Mouse (Mus musculus): ENCODE data around the gene Ahcyl2. TPM values are rescaled to one million over a fixed set of nuclear protein-coding genes. Genes with fewer than 3 reads are reported as not detected.

Gene Ahcyl2
- polyA plus RNA-seq, 1 experiment from 2014 or later: 54.6 TPM

DNA sequence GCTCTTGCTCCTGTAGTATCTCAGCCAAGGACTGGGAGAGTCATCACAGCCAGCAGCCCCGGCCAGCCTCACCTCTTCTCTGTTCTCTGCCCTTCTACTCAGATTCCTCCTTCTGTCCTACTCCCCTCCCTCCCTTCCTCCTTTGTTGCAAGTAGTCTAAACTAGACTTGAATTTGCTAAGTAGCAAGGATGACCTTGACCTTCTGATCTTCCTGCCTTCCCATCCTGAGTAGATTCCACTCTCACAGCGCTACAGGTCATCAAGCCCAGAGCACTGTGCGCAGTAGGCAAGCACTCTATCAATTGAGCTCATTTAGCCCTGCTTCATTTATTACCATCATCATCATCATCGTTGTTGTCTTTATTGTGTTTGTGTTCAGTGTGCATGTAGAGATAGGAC is 65.3 kb downstream of the Ahcyl2 start:
- DNase-seq (ENCODE audit: low spot score) (no peak), ATAC-seq (ENCODE audit: low FRiP score, low TSS enrichment) (no peak)
- H3K9me3 ChIP-seq (ENCODE audit: control insufficient read depth, low read length): no peaks in the 10 kb centered on the region
- no peak overlapping the region for H3K27ac ChIP-seq (replicated peaks)
- TF ChIP-seq EP300 (optimal IDR thresholded peaks at IDR 0.05) (no peak), CTCF (IDR thresholded peaks at IDR 0.05; ENCODE audit: low read depth) (no peak)
- no peaks in the 10 kb centered on the region for H3K4me1 ChIP-seq (replicated peaks; ENCODE audit: control insufficient read depth, insufficient read depth)
- 80% methylated on average over 4 of the region's 4 CpGs for WGBS
- no peak overlapping the region for H3K4me3 ChIP-seq (ENCODE audit: low read depth, low read length)
- no peaks in the 10 kb centered on the region for H3K27me3 ChIP-seq (ENCODE audit: control insufficient read depth, insufficient read depth, low read length)
- no peak overlapping the region for H3K4me2 ChIP-seq (replicated peaks; ENCODE audit: low read depth)
- H3K36me3 ChIP-seq (ENCODE audit: control insufficient read depth, insufficient read depth, low read length): no peaks in the 10 kb centered on the region
- H3K9ac ChIP-seq (ENCODE audit: low read length): no peak overlapping the region

- Histone ChIP-seq H3K9ac (ENCODE audit: low read length) (no peak overlapping the region), H3K27ac (replicated peaks) (no peak overlapping the region), H3K4me3 (ENCODE audit: low read depth, low read length) (no peak overlapping the region), H3K27me3 (ENCODE audit: control insufficient read depth, insufficient read depth, low read length) (no peaks in the 10 kb centered on the region), H3K9me3 (ENCODE audit: control insufficient read depth, low read length) (no peaks in the 10 kb centered on the region), H3K4me1 (replicated peaks; ENCODE audit: control insufficient read depth, insufficient read depth) (no peaks in the 10 kb centered on the region), H3K4me2 (replicated peaks; ENCODE audit: low read depth) (no peak overlapping the region), H3K36me3 (ENCODE audit: control insufficient read depth, insufficient read depth, low read length) (no peaks in the 10 kb centered on the region)
- TF ChIP-seq EP300 (optimal IDR thresholded peaks at IDR 0.05): no peak
- TF ChIP-seq CTCF (IDR thresholded peaks at IDR 0.05; ENCODE audit: low read depth): peak; percentile 75
- ATAC-seq (ENCODE audit: low FRiP score, low TSS enrichment) (0 out of 2 replicates have a peak, but pooled peaks have one; percentile 53), DNase-seq (ENCODE audit: low spot score) (no peak)
- 47% methylated on average over 4 of the region's 4 CpGs for WGBS
Observed at GRCm38 (mm10) chr6:29833568-29834255, 65.9 kb downstream of the Ahcyl2 start.

- Histone ChIP-seq H3K27ac (replicated peaks) (0 out of 2 replicates have a peak overlapping the region, but pooled peaks have one; percentile 18), H3K9me3 (ENCODE audit: control insufficient read depth, low read length) (no peaks in the 10 kb centered on the region), H3K4me3 (ENCODE audit: low read depth, low read length) (no peak overlapping the region), H3K27me3 (ENCODE audit: control insufficient read depth, insufficient read depth, low read length) (no peaks in the 10 kb centered on the region), H3K9ac (ENCODE audit: low read length) (no peak overlapping the region), H3K4me1 (replicated peaks; ENCODE audit: control insufficient read depth, insufficient read depth) (no peaks in the 10 kb centered on the region), H3K36me3 (ENCODE audit: control insufficient read depth, insufficient read depth, low read length) (no peaks in the 10 kb centered on the region), H3K4me2 (replicated peaks; ENCODE audit: low read depth) (no peak overlapping the region)
- DNase-seq (ENCODE audit: low spot score): no peak
- 57% methylated on average over 3 of the region's 3 CpGs for WGBS
- no peak for TF ChIP-seq CTCF (IDR thresholded peaks at IDR 0.05; ENCODE audit: low read depth)
- no peak for TF ChIP-seq EP300 (optimal IDR thresholded peaks at IDR 0.05)
- ATAC-seq (ENCODE audit: low FRiP score, low TSS enrichment): peak; percentile 63; the same call in 1 of the 2 replicates
Observed at GRCm38 (mm10) chr6:29835543-29836177, 67.8 kb downstream of the Ahcyl2 start.

DNA sequence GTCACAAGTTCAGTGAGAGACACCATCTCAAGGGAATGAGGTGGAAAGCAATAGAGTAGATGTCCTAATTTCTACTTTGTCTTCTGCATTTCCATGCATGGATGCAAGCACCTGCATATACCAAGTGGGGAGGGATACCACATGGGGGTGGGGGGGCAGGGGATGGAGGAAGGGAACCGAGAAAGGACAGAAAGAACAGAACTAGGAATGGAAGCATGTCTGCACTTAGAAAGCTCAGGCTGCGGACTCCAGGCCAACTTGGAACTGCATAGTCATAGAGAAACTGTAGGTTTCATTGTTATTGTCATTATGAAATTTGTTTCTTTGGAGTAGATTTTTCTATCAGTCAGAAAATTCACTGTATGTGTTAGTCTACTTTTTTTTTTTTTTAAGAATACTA is 69.8 kb downstream of the Ahcyl2 start:
- Histone ChIP-seq H3K36me3 (ENCODE audit: control insufficient read depth, insufficient read depth, low read length) (no peaks in the 10 kb centered on the region), H3K9ac (ENCODE audit: low read length) (no peak overlapping the region), H3K4me3 (ENCODE audit: low read depth, low read length) (no peak overlapping the region), H3K27ac (replicated peaks) (no peak overlapping the region), H3K4me2 (replicated peaks; ENCODE audit: low read depth) (no peak overlapping the region), H3K27me3 (ENCODE audit: control insufficient read depth, insufficient read depth, low read length) (no peaks in the 10 kb centered on the region), H3K9me3 (ENCODE audit: control insufficient read depth, low read length) (no peaks in the 10 kb centered on the region), H3K4me1 (replicated peaks; ENCODE audit: control insufficient read depth, insufficient read depth) (no peaks in the 10 kb centered on the region)
- no peak for ATAC-seq (ENCODE audit: low FRiP score, low TSS enrichment)
- WGBS: 90% methylated on average over 2 of the region's 2 CpGs
- no peak for TF ChIP-seq CTCF (IDR thresholded peaks at IDR 0.05; ENCODE audit: low read depth)
- no peak for TF ChIP-seq EP300 (optimal IDR thresholded peaks at IDR 0.05)
- DNase-seq (ENCODE audit: low spot score): no peak

DNA sequence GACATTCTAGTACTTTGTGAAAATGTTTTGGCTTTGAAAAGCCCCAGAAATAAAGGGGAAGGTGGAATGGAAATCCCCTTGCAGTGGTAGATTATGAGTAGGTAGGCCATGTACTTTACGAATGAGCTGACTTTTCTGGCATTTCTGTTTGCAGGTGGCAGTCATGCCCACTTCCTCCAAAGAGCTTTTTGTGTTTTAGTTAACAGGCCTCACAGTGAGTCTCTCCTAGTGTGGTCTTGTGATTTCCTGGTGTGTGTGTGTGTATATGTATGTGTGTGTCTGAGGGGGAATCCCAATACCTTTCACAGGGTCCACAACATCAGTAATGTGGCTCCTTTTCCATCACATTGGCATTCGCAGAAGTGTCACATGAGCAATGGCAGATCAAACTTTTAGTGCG is 70.7 kb downstream of the Ahcyl2 start:
- DNase-seq (ENCODE audit: low spot score): no peak
- 88% methylated on average over 3 of the region's 3 CpGs for WGBS
- no peak for TF ChIP-seq EP300 (optimal IDR thresholded peaks at IDR 0.05)
- TF ChIP-seq CTCF (IDR thresholded peaks at IDR 0.05; ENCODE audit: low read depth): no peak

DNA sequence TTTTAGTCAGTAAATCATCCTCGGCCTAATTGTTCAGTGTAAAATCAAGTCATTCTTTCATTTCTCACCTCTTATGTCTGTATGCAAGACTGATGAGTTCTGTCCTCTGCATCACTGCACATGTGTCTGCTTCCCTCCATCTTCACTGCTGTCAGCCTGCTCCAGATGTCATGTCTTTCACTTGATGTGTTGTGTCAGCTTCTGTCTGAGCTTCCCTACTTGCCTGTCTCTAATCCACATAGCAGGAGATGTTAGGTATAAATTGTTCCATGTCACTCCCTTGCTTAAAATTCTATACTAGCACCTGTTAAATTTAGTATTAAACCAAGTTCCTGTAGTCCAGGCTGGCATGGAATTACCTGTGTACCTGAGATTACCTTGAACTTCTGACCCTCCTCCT is 72.2 kb downstream of the Ahcyl2 start:
- Histone ChIP-seq H3K9me3 (ENCODE audit: control insufficient read depth, low read length) (no peaks in the 10 kb centered on the region), H3K4me1 (replicated peaks; ENCODE audit: control insufficient read depth, insufficient read depth) (no peaks in the 10 kb centered on the region), H3K27me3 (ENCODE audit: control insufficient read depth, insufficient read depth, low read length) (no peaks in the 10 kb centered on the region), H3K9ac (ENCODE audit: low read length) (no peak overlapping the region), H3K4me2 (replicated peaks; ENCODE audit: low read depth) (no peak overlapping the region), H3K4me3 (ENCODE audit: low read depth, low read length) (no peak overlapping the region), H3K36me3 (ENCODE audit: control insufficient read depth, insufficient read depth, low read length) (no peaks in the 10 kb centered on the region), H3K27ac (replicated peaks) (no peak overlapping the region)
- TF ChIP-seq EP300 (optimal IDR thresholded peaks at IDR 0.05) (no peak), CTCF (IDR thresholded peaks at IDR 0.05; ENCODE audit: low read depth) (no peak)
- no peak for DNase-seq (ENCODE audit: low spot score)
- ATAC-seq (ENCODE audit: low FRiP score, low TSS enrichment): no peak
- WGBS: 92% methylated on average over 1 of the region's 1 CpGs

More for the DNA sequence above, 70.7 kb downstream of the Ahcyl2 start:
- Histone ChIP-seq H3K4me1 (replicated peaks; ENCODE audit: control insufficient read depth, insufficient read depth) (no peaks in the 10 kb centered on the region), H3K4me2 (replicated peaks; ENCODE audit: low read depth) (no peak overlapping the region), H3K36me3 (ENCODE audit: control insufficient read depth, insufficient read depth, low read length) (no peaks in the 10 kb centered on the region), H3K27ac (replicated peaks) (no peak overlapping the region), H3K9ac (ENCODE audit: low read length) (no peak overlapping the region), H3K4me3 (ENCODE audit: low read depth, low read length) (no peak overlapping the region), H3K27me3 (ENCODE audit: control insufficient read depth, insufficient read depth, low read length) (no peaks in the 10 kb centered on the region), H3K9me3 (ENCODE audit: control insufficient read depth, low read length) (no peaks in the 10 kb centered on the region)
- no peak for ATAC-seq (ENCODE audit: low FRiP score, low TSS enrichment)

Data from stomach, postnatal 0 days (tissue).